Comparison of ENCODE assay signal across 8 mouse cellular contexts in genomic region chr11:70254931-70255531, GRCm38 (mm10). TPM values are rescaled to one million over a fixed set of nuclear protein-coding genes. Genes with fewer than 3 reads are reported as not detected.
DNase-seq lines count a peak whose midpoint lies in the region; TF ChIP-seq lines count a peak whose summit lies in the region.

Gene Alox12 (minus strand): TSS chr11:70255353.

- WGBS in lung, adult 2 months, result 3% methylated on average over 25 of the region's 25 CpGs

- peaks cover 73% of the 10 kb centered on the region for H3K27me3 ChIP-seq in E14TG2a.4 (ENCODE audit: insufficient read depth, low read length)

- no peak for TF ChIP-seq CTCF in E14TG2a.4 (conservative IDR thresholded peaks at IDR 0.05; ENCODE audit: low read length)
- TF ChIP-seq CTCF in lung, adult 2 months (IDR thresholded peaks at IDR 0.05; ENCODE audit: insufficient read depth, low read length), result peak; percentile 59

- TF ChIP-seq POLR2A in lung, adult 2 months (IDR thresholded peaks at IDR 0.05; ENCODE audit: borderline replicate concordance, extremely low read depth, low read depth, low read length), result no peak

- peak within 1 kb of the TSS; percentile 70 for H3K4me3 ChIP-seq in E14TG2a.4 (replicated peaks; ENCODE audit: low read length)
- H3K4me3 ChIP-seq in lung, adult 2 months (replicated peaks; ENCODE audit: extremely low read depth, low read depth, low read length), result peak within 1 kb of the TSS; percentile 54

- H3K9me3 ChIP-seq in E14TG2a.4 (ENCODE audit: low read length), result no peaks in the 10 kb centered on the region

- peak; percentile 62 for DNase-seq in adrenal gland, postnatal 25 days
- no peak for DNase-seq in gonadal fat pad, adult 2 months (ENCODE audit: low read depth)
- DNase-seq in kidney, adult 11 months, result peak; percentile 59
- DNase-seq in lung, adult 2 months, result peak; percentile 51
- DNase-seq in retina, embryonic 14.5 days (ENCODE audit: low spot score), result peak; percentile 51
- no peak for DNase-seq in left cerebral cortex, adult 9 months (ENCODE audit: low spot score in 2 of 2)
- no peak for DNase-seq in spleen, postnatal 36 days (ENCODE audit: low spot score in 2 of 2)

- peaks cover 26% of the 10 kb centered on the region for H3K4me1 ChIP-seq in E14TG2a.4 (replicated peaks; ENCODE audit: low read depth, low read length)
- peaks cover 6% of the 10 kb centered on the region for H3K4me1 ChIP-seq in lung, adult 2 months (ENCODE audit: control insufficient read depth, insufficient read depth, low read length)

- no peaks in the 10 kb centered on the region for H3K36me3 ChIP-seq in E14TG2a.4 (ENCODE audit: insufficient read depth, low read length)

RNA-seq across cellular contexts. Expression of gene Alox12, which starts in this region (rescaled TPM):
- total RNA-seq in adrenal gland, postnatal 25 days (2021), result 1.5 and 1.8 TPM in 2 replicates
- 26.5 and 31.6 TPM in 2 replicates for polyA plus RNA-seq in gonadal fat pad, adult 2 months (2012; rRNA removed)
- 4.6 and 9.2 TPM in 2 replicates for polyA plus RNA-seq in lung, adult 2 months (2012; rRNA removed)

Comparison
In these comparisons a context has a peak if more than half of its experiments do, and no peak if none do; other contexts are left out.
1. DNase-seq: peak in adrenal gland, postnatal 25 days (single experiment), kidney, adult 11 months (single experiment), lung, adult 2 months (single experiment) and retina, embryonic 14.5 days (single experiment); none in gonadal fat pad, adult 2 months (single experiment), left cerebral cortex, adult 9 months (0 of 2) and spleen, postnatal 36 days (0 of 2).